Mouse (Mus musculus) spleen, adult 2 months (tissue): ENCODE data around the gene Kansl3. TPM values are rescaled to one million over a fixed set of nuclear protein-coding genes. Genes with fewer than 3 reads are reported as not detected.

ENCODE experiments used
- DNase-seq, 2 experiments: peaks; one replicate each; pipeline versions ENCODE4 v3.0.0 to v3.0.0-alpha.2; 2012 to 2021; ENCODE audit warnings: low spot score in 2 of 2, low read depth in 1 of 2
- H3K27ac ChIP-seq: fragments of 200-500 bp; 2 replicates; pipeline ENCODE4 v1.5.1; 2012; ENCODE audit warnings: low read length, inconsistent platforms; ENCODE audit not compliant: insufficient read depth
- H3K27me3 ChIP-seq: fragments of 200-500 bp; 2 replicates; pipeline ENCODE4 v1.6.1; 2012; ENCODE audit warnings: mild to moderate bottlenecking, moderate library complexity, low read length, inconsistent platforms; ENCODE audit not compliant: control insufficient read depth, insufficient read depth
- H3K36me3 ChIP-seq: fragments of 200-500 bp; 2 replicates; pipeline ENCODE4 v1.6.1; 2012; ENCODE audit warnings: mild to moderate bottlenecking, low read length, inconsistent platforms; ENCODE audit not compliant: control insufficient read depth, insufficient read depth
- H3K4me1 ChIP-seq: fragments of 200-500 bp; 2 replicates; pipeline ENCODE4 v1.6.1; 2011; ENCODE audit warnings: inconsistent platforms; ENCODE audit not compliant: control insufficient read depth, insufficient read depth, insufficient read length
- H3K4me3 ChIP-seq: fragments of 200-500 bp; 2 replicates; pipeline ENCODE4 v1.5.1; 2011; ENCODE audit warnings: mild to moderate bottlenecking, inconsistent platforms; ENCODE audit not compliant: insufficient read depth, insufficient read length; ENCODE audit errors: extremely low read depth
- CTCF ChIP-seq: fragments of 200-500 bp; IDR thresholded peaks from 2 replicates; pipeline ENCODE4 v1.5.1; 2011; ENCODE audit warnings: mild to moderate bottlenecking, inconsistent platforms; ENCODE audit not compliant: insufficient read depth, insufficient read length, insufficient replicate concordance; ENCODE audit errors: extremely low read depth
- POLR2A ChIP-seq: fragments of 200-500 bp; IDR thresholded peaks from 2 replicates; pipeline ENCODE4 v1.6.1; 2011; ENCODE audit warnings: low read depth, low read length, inconsistent platforms
- WGBS: fragments of 180-500 bp; shearing (Covaris S2); methylation state at CpG from one replicate; pipeline ENCODE4 v1.1.7; 2018; 5-methylcytosine and 5-hydroxymethylcytosine counted together
- polyA plus RNA-seq: library from polyadenylated mRNA; depleted of rRNA; stranded (reverse); fragments of >200 nt; gene quantifications from 2 replicates; pipeline ENCODE4 v1.2.3, GENCODE M21; 2012

Gene Kansl3
- polyA plus RNA-seq, 1 experiment = 25.9 TPM

DNA sequence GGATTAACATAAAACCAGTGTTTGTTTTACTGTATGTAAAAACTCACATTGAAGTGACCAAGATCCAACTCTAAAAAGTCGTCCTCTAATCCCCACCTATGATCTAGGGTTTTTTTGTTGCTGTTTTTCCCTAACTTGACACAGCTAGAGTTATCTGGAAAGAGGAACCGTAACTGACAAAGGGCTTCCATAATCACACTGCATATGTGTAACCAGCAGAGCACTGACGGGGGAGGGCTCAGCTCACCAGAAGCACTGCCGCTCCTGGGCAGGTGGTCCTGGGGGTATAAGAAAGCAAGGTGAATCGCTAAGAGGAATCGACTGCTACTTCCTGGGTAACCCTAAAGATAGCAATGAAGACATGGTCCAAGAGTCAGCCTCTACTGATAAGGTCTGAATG, 26.4 kb downstream of the Kansl3 start:
- no peak overlapping the region for H3K27ac ChIP-seq
- 84% methylated on average over 6 of the region's 6 CpGs for WGBS
- peaks cover 49% of the 10 kb centered on the region for H3K36me3 ChIP-seq
- TF ChIP-seq CTCF = no peak
- no peak for TF ChIP-seq POLR2A
- no peaks in the 10 kb centered on the region for H3K27me3 ChIP-seq
- no peak overlapping the region for H3K4me3 ChIP-seq
- H3K4me1 ChIP-seq = no peaks in the 10 kb centered on the region
- no peak for DNase-seq

DNA sequence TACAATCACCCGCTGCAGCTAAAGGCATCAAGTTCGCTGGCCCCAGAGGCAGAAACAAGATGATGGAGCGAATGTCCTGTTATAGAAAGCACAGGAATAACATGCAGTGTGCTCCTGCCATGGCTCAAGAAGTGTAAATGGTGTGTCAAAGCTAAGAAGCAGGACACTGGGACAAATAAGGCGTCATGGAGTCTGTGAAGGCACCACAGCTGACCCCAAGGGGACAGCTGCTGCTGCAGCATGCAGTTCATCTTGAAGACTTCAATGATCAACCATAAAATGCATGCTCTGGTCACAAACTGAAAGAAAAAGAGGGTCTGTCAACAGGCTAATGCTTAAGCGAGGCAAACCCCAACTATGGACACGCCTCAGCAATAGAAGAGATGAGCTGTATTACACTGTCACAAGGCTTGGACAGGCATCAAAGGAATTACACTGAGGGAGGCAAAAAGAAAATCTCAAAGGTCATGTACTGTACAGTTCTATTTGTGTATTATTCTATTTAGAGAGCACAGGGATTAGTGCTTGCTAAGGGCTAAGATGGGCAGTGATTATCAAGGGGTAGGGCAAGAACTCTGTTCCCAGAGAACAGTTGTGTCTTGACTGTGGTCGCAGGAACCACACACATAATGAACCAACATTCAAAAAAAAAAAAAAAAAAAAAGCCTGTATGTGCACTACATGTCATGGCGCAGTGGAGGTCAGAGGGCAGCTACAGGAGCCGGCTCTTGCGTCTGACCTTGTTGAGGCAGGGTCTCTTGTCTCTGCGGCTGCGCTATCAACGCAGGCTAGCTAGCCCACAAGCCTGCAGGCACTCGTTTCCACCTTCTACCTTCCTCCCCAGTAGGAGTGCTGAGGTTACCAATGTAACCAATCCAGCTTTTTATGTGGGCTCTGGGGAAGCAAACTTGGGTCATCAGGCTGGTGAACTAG, 35.8 kb downstream of the Kansl3 start:
- no peak for DNase-seq
- H3K27ac ChIP-seq = no peak overlapping the region
- H3K27me3 ChIP-seq = no peaks in the 10 kb centered on the region
- peaks cover 18% of the 10 kb centered on the region for H3K36me3 ChIP-seq
- no peak for TF ChIP-seq POLR2A
- TF ChIP-seq CTCF = no peak
- H3K4me3 ChIP-seq = no peak overlapping the region
- no peaks in the 10 kb centered on the region for H3K4me1 ChIP-seq
- WGBS = 86% methylated on average over 14 of the region's 14 CpGs

DNA sequence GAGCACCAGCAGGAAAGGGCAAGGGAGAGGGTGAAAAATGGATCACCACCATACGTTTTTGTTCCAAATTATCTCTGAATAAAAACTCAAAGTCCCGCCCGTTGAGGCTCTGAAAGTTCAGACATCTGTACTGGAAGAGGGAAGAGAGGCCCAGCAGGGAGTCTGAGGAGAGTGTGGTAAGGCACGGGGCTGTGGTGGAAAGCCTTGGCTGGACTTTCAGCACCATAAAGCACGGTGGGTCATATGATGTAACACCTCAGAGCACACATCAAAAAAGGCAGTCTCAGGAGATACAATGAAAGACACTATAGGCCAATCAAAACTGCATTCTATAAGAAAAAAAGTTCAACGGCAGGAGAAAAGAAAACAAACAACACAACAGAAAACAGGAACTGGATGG, 37.2 kb downstream of the Kansl3 start:
- DNase-seq = no peak
- Histone ChIP-seq H3K36me3 (peaks cover 7% of the 10 kb centered on the region; the same call in 1 of the 2 replicates), H3K27ac (no peak overlapping the region), H3K4me3 (no peak overlapping the region), H3K4me1 (no peaks in the 10 kb centered on the region), H3K27me3 (no peaks in the 10 kb centered on the region)
- TF ChIP-seq CTCF (no peak), POLR2A (no peak)
- 86% methylated on average over 6 of the region's 6 CpGs for WGBS

DNA sequence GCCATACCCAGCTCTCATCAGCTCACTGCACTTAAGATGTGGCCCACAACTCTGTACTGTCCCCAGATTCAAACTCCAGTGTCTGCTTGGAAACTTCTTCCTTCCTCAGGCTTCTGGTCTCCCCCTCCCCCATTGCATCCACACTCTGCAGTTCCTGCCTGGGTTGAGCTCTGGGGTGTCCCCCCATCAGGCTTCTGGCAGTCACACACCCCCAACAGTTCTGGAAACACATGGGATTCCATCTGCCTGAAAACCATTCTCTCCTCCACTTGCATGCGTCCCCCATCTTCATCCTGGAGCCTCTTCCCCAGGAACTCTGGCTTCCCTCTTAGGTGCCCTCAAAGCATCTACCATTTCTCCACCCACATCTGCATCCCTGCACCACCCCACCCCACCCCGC, 42.2 kb downstream of the Kansl3 start:
- 88% methylated on average over 2 of the region's 2 CpGs for WGBS
- no peak for DNase-seq
- TF ChIP-seq CTCF (no peak), POLR2A (no peak)
- Histone ChIP-seq H3K36me3 (no peaks in the 10 kb centered on the region), H3K27me3 (no peaks in the 10 kb centered on the region), H3K27ac (no peak overlapping the region), H3K4me3 (no peak overlapping the region), H3K4me1 (no peaks in the 10 kb centered on the region)

DNA sequence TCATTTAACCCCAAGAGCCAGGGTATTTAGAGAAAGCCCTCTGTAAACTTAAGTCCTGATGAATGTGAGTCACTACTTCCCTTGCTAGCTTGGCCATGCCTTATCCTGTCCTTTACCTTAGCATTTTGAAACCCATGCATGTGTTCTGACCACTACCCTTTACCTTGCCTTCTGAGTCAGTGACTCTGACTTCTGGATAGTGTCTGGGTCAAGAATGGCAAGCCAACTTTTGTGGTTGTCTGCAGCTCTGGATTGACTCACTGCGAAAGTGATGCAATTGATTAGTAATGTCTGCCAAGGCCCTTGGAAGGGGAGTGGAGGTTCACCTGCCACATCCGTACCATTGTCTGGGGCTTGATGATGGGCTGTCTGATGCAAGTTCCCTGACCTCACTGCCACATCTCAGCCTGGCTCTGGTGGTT, 43.1 kb downstream of the Kansl3 start:
- no peaks in the 10 kb centered on the region for H3K4me1 ChIP-seq
- 90% methylated on average over 2 of the region's 2 CpGs for WGBS
- no peak overlapping the region for H3K27ac ChIP-seq
- H3K4me3 ChIP-seq = no peak overlapping the region
- H3K27me3 ChIP-seq = no peaks in the 10 kb centered on the region
- peaks cover under 1% of the 10 kb centered on the region; the same call in 1 of the 2 replicates for H3K36me3 ChIP-seq
- TF ChIP-seq POLR2A (no peak), CTCF (no peak)
- no peak for DNase-seq

DNA sequence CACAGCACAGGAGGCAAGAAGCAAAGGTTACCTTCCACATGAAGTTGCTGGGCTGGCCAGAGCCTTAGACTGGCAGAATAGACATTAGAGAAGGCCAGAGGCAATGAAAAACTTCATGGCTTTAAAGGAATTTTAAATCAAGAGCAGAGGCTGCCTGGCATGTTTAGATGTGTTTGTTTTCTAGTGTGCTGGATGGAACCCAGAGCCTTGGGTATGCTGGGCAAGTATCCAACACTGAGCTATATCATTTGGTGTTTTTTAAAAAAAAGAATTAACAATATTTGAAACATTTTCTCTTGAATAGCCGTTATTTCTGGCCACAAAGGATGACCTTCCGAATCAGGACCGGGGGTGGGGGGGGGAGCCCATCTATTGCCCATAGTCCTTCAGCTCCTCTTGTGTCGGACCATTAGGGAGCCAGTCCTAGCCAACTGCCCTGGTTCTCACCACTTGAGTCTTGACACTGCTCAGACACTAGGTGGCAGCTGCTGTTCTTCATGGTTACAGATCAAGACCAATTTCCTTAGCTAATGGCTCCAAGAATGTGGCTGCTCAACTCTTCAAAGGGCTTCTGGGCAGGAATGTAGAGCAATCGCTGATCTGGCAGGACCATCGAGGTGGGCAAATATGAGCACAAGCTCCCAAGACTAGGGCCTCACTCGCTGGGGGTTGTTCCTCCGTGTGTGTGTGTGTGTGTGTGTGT, 45.1 kb downstream of the Kansl3 start:
- Histone ChIP-seq H3K27me3 (no peaks in the 10 kb centered on the region), H3K4me1 (no peaks in the 10 kb centered on the region), H3K36me3 (peaks cover 19% of the 10 kb centered on the region), H3K27ac (no peak overlapping the region), H3K4me3 (no peak overlapping the region)
- WGBS = 45% methylated on average over 8 of the region's 8 CpGs
- DNase-seq = peak in 1 of 2 experiments; percentile 31
- TF ChIP-seq POLR2A (no peak), CTCF (peak; percentile 57; the same call in 1 of the 2 replicates)
